Mouse (Mus musculus): ENCODE measurements at regions not wholly inside any gene's neighbourhood (a gene's known extent, or its start where the extent isn't known, plus 50 kb on each side); places are given as distances from the start of the nearest gene placed in this dataset.

GRCm38 (mm10) chr1:92386752-92387151 lies 86.9 kb downstream of the Ndufa10 start:
- no peak for DNase-seq (ENCODE audit: low read depth)

- DNase-seq (ENCODE audit: low read depth) = no peak
These were observed 88.7 kb downstream of the Ndufa10 start for GRCm38 (mm10) chr1:92384945-92385344.

DNA sequence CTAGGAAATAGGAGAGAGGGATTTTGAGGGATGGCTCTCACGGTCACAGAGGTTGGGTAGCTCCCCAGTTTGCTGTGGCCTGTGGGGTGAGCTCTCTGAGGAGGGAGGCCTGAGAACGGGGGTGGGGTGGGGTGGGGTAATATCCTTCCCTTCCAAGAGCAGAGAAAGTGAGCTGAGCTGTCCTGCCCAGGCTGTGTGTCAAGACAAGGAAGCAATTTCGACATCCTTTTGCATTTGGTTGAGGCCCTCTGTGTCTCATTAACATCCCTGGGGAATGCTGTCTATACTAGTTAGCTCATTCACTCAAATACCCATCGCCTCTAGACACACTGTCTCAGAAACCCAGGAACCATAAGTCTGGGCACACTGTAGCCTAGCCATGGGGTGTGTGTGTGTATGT lies 89.9 kb downstream of the Ndufa10 start:
- no peak for DNase-seq (ENCODE audit: low read depth)

DNA sequence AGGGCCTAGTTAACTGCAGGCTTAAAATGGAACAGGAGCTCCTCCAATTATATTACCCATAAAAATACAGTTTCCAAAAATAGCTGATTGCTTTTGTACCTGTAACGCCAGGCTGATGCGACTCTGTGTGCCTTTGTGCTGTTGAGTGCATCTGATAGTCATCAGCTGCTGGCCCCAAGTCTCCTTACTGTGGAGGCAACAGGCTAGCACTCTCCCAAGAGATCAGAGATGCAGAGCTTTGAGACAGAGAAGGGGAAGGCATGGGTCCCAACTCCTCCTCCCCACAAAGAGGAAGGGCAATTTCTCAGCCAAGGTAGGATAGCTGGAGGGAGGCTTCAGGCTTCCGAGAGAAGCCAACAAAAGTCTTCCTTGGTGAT lies 94.2 kb downstream of the Ndufa10 start:
- DNase-seq (ENCODE audit: low read depth) = no peak

- DNase-seq (ENCODE audit: low read depth) = no peak
These were observed 94.7 kb downstream of the Ndufa10 start for GRCm38 (mm10) chr1:92378741-92379509.

DNA sequence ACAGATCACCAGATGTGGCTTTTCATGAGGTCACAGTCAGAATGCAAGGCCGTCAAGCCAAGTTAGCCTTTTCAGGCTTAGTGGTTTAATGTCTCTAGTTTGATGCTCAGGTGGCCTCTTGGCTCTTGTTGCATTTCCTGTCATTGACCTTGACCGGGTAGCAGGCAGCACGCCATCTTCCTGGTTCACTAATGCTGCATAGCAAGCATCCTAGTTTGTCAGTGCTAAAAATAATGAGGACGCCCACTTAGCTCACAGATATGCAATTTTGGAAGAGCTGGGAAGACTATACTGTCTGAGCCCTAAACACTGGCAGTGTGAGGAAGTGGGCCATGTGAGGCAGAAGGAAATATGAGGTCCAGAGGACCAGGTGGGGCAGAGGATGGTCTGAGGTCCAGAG lies 97.2 kb downstream of the Ndufa10 start:
- no peak for DNase-seq (ENCODE audit: low read depth)

GRCm38 (mm10) chr1:92372222-92372990 lies 101.3 kb downstream of the Ndufa10 start:
- no peak for DNase-seq (ENCODE audit: low read depth)

GRCm38 (mm10) chr1:92371357-92371981 lies 102.2 kb downstream of the Ndufa10 start:
- no peak for DNase-seq (ENCODE audit: low read depth)

GRCm38 (mm10) chr1:92370842-92371241 lies 102.8 kb downstream of the Ndufa10 start:
- DNase-seq (ENCODE audit: low read depth) = no peak

- DNase-seq (ENCODE audit: low read depth) = no peak
These were observed 103.7 kb downstream of the Ndufa10 start for GRCm38 (mm10) chr1:92369972-92370371.

GRCm38 (mm10) chr1:92366249-92366648 lies 107.4 kb downstream of the Ndufa10 start:
- no peak for DNase-seq (ENCODE audit: low read depth)

DNA sequence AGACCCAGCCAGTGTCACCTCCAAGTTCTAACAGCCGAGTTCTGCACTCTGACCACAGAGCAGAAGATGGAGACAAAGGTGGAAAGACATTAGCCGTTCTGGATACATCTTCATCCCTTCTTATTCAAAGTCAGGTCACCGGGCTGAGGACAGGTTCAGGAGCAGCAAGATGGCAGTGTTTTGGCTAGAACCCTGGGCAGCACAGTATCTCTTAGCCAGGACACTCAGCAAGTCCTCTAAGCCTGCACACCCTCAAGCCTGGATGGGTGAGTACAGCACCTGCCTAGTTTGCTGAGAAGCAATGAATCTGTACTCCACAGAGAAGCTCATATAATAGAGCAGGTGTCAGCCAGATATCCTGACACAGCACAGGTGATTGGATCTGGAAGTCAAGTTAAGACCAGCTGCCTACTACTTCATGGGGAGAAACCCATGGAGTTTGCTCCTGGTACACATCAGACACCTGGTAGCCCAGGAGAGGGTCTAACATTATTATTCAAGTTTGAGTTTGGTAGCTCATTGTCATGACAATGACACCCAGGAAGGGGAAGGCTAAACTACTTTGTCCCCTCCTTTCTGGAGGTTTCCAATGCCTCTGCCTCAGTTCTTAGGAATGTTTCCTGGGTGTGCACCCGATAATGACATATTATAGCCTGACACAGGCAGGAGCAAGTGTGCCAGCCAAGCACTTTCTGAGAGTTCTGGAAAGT lies 108.1 kb downstream of the Ndufa10 start:
- DNase-seq (ENCODE audit: low read depth) = no peak

- no peak for DNase-seq (ENCODE audit: low read depth)
These were observed 112.0 kb downstream of the Ndufa10 start for GRCm38 (mm10) chr1:92361677-92362076.

DNA sequence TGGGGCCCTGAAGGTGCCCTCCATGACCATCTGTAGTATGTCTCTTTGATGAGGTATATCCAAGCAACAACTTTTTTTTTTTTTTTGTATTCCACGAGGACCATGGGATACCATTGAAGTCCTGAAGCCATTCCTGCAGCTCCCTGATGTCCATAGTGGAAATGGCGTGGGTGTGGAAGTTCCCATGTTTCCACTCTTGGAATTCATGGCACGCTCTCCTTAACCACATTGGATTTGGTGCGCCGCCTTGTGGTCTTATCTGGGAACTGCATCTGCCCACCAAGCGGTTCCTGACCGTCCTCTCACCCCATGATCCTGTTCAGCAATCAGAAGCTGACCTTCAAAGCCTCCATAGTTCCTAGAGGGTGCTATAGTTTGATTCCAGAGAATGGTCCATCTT lies 113.4 kb downstream of the Ndufa10 start:
- DNase-seq (ENCODE audit: low read depth) = no peak

- no peak for DNase-seq (ENCODE audit: low read depth)
These were observed 114.2 kb downstream of the Ndufa10 start for GRCm38 (mm10) chr1:92359473-92359872.

GRCm38 (mm10) chr1:92358758-92359287 lies 114.8 kb downstream of the Ndufa10 start:
- DNase-seq (ENCODE audit: low read depth) = peak; percentile 93

DNA sequence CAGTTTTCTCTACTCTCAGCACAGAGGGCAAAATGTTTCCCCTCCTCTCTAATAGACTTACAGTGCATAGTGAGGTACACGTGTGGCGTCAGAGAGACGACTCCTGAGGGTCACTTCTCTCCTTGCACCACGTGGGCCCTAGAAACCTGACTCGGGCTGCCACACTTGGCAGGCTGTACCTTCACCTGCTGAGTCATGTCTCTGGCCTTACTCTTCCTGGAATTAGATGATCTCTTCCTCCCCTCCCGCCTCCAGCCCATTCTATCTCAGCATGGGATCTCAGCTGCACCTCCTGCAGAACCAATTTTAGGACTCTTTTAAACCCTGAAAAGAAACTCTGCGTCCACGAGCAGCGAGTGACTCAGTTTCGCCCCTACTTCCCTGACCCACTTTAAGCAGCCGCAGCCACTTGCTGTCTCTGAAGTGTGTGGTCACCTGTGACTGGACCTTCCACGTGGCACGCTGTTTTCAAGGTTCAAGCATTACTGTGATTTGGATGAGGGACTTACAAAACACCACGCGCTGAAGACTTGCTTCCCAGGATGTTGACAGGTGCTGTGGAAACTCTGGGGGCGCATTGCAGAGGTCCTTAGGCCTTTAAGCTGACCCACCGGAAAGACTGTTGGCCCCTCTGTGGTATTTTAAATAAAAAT lies 125.2 kb downstream of the Ndufa10 start:
- no peak for DNase-seq (ENCODE audit: low read depth)

- no peak for DNase-seq (ENCODE audit: low read depth)
These were observed 126.0 kb downstream of the Ndufa10 start for GRCm38 (mm10) chr1:92347656-92348055.

DNA sequence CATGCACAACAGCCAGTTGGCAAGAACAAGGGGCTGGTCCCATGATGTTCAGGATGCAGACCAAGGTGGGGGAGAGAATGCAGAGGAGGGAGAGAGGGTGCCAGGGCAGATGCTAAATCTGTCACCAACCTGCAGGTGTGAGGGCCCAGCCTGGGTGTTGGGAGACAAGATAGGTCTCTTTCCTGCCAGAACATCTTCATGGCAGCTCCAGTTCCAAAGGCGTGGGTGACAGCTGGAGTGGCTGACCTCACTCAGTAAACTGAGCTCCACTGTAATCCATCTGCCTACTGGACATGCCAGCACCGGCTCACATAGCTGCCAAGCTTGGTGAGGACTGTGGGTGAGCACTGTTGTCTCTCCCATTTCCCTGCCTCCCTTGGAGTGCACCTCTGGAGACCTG lies 129.9 kb downstream of the Ndufa10 start:
- DNase-seq (ENCODE audit: low read depth) = peak; percentile 92

- no peak for DNase-seq (ENCODE audit: low read depth)
These were observed 130.5 kb downstream of the Ndufa10 start for GRCm38 (mm10) chr1:92343161-92343598.

GRCm38 (mm10) chr1:92341846-92342540 lies 131.7 kb downstream of the Ndufa10 start:
- no peak for DNase-seq (ENCODE audit: low read depth)
